Mouse (Mus musculus) spleen, adult 2 months (tissue): ENCODE measurements around the gene Aire.

Experiments used
- CTCF ChIP-seq: fragments of 200-500 bp; IDR thresholded peaks from 2 replicates; pipeline ENCODE4 v1.5.1; 2011; ENCODE audit warnings: mild to moderate bottlenecking, inconsistent platforms; ENCODE audit not compliant: insufficient read depth, insufficient read length, insufficient replicate concordance; ENCODE audit errors: extremely low read depth
- POLR2A ChIP-seq: fragments of 200-500 bp; IDR thresholded peaks from 2 replicates; pipeline ENCODE4 v1.6.1; 2011; ENCODE audit warnings: low read depth, low read length, inconsistent platforms

DNA sequence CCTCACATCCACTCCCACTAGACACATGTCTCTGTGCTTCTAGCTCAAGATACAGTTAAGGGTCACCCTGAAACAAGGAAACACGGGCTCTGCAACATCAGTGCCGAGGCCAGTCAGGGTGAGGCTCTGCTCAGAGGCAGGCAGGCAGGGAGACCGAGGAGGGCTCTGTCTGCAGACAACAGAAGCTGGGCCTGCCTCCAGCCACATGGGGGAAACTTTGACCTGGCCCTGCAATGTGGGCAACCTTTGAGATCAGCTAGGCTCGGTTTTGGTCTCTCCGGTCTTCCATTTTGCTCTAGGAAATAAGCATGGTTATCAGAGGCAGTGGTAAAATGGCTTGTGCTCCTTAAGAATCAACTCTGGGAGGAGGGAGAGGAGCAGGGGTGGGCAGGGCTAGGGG lies 27.0 kb downstream of the Aire start:
- TF ChIP-seq CTCF (no peak), POLR2A (no peak)
